Mouse (Mus musculus): ENCODE measurements around the gene Nme7. TPM values are rescaled to one million over a fixed set of nuclear protein-coding genes. Genes with fewer than 3 reads are reported as not detected.

Gene Nme7
- polyA plus RNA-seq, 1 experiment from 2014 or later: 33.1 TPM

DNA sequence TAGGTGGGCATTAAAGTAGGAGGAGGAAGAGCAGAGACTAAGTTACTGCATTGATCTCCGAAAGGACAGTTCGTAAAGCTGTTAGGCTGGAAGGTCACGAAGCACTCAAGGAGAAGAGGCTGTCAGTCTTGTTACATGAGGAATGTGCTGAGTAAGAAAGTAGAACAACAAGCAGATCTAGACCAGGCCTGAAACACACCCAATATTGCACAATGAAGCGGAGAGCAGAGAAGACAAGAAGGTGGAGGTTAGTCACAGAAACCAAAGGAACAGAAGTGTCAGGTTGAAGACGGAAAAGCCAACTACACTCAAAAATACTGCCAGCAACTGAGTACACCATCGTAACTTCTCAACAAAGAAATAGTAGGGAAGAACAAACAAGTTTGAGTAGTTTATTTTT, 9.8 kb upstream of the Nme7 start:
- WGBS: 95% methylated on average over 6 of the region's 6 CpGs
- no peak for ATAC-seq (ENCODE audit: low FRiP score)
- no peak overlapping the region for H3K9ac ChIP-seq (replicated peaks)
- no peaks in the 10 kb centered on the region for H3K27me3 ChIP-seq (replicated peaks)
- H3K9me3 ChIP-seq (replicated peaks): no peaks in the 10 kb centered on the region
- no peak overlapping the region for H3K4me2 ChIP-seq
- H3K4me1 ChIP-seq: no peaks in the 10 kb centered on the region
- no peak overlapping the region for H3K4me3 ChIP-seq (replicated peaks)
- no peak overlapping the region for H3K27ac ChIP-seq (replicated peaks)
- H3K36me3 ChIP-seq: peaks cover 68% of the 10 kb centered on the region

DNA sequence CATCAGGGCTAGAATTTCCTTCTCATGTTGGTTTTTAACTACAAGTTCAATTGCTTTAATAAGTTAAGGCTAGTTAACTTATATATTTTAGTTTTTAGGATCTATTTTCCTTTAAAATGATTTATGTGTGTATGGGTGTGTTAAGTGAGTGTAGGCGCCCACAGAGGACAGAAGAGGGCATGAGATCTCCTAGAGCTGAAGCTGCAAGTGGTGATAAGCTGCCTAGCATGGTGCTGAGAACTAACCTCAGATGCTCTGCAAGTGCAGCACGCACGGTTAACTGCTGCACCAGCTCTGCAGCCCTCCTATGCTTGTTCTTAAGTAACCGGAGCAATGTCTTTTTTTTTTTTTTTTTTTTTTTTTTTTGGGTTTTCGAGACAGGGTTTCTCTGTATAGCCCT, 7.4 kb upstream of the Nme7 start:
- H3K9ac ChIP-seq (replicated peaks): no peak overlapping the region
- no peak for ATAC-seq (ENCODE audit: low FRiP score)
- no peaks in the 10 kb centered on the region for H3K4me1 ChIP-seq
- no peak overlapping the region for H3K4me2 ChIP-seq
- no peaks in the 10 kb centered on the region for H3K27me3 ChIP-seq (replicated peaks)
- no peak overlapping the region for H3K27ac ChIP-seq (replicated peaks)
- WGBS: 96% methylated on average over 4 of the region's 5 CpGs
- H3K9me3 ChIP-seq (replicated peaks): no peaks in the 10 kb centered on the region
- peaks cover 72% of the 10 kb centered on the region for H3K36me3 ChIP-seq
- no peak overlapping the region for H3K4me3 ChIP-seq (replicated peaks)

DNA sequence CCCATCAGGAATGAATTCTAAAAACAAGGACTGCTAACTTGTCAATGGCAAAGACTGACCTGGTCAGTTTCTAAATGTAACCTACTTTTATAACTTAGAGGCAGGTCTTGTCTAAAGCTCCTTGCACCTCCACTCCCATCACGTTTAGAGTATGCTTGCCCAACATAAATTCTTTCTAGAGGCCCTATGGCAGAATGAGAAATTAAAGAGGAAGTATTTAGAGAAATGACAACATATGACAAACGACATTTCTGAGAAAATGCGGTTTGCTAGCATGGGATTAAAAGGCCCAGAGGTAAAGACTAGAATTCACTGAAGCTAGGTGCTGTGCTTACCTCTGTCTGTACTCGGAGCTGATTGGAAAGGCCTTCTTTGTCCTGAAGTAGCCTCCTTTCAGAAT, 2.0 kb upstream of the Nme7 start:
- WGBS: 94% methylated on average over 4 of the region's 4 CpGs
- ATAC-seq (ENCODE audit: low FRiP score): no peak
- H3K4me3 ChIP-seq (replicated peaks): no peak overlapping the region
- no peaks in the 10 kb centered on the region for H3K27me3 ChIP-seq (replicated peaks)
- H3K9me3 ChIP-seq (replicated peaks): no peaks in the 10 kb centered on the region
- no peak overlapping the region for H3K9ac ChIP-seq (replicated peaks)
- H3K4me1 ChIP-seq: peaks cover 19% of the 10 kb centered on the region
- no peak overlapping the region for H3K27ac ChIP-seq (replicated peaks)
- peaks cover 55% of the 10 kb centered on the region for H3K36me3 ChIP-seq
- no peak overlapping the region for H3K4me2 ChIP-seq

DNA sequence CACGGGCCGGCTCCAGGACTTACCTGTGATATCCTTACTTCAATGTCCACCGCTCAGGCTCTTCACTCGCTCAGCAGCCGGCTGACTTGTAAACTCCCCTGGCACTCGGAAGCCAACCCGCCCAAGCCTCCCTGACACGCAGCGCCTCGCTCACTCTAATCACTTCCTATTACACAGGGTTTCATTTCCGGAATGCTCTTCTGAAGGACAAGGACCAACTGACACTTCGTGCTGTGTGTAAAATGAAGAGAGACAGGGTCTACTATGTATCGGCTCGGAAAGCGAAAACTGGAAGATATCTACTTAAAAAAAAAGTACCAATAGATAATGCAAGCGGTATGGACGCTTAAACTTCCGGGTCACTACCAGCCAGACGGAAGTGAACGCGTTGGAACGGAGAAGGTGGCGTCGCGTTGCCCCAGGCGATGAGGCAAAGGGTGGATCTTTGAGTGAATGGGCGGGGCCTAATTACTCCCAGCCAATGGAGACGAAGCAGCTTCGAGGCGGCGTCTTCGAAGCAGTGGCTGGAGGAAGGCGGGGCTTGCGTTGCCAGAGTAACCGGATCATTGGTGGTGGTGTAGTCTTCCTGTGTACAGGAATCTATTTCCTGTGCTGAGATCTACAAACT, 3.3 kb downstream of the Nme7 start, which contains the start of gene Blzf1:
Gene Blzf1 (minus strand): TSS at position 366 of the 628 bp plus-strand sequence.
- peak; percentile 98 for ATAC-seq (ENCODE audit: low FRiP score)

DNA sequence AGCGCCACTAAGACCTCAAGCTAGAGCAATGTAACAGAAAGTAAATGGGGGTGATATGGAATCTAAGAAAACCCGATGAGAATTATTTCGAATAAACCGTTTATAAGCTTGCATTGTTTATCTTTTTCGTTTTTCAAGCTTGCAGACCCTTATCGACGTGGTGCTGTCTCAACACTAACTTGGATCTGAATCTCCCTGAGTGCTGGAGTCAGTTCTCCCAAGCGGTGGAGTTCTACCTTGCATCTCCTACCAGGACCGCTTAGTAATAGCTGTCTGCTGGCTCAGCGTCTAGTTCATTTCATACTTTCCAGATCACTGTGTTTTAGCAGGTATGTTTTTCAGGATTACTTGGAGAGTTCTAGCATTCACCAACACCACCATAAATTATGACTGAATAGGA, 4.0 kb downstream of the Nme7 start:
- Histone ChIP-seq H3K9ac (replicated peaks) (peak overlapping the region; percentile 63), H3K36me3 (peaks cover 16% of the 10 kb centered on the region), H3K9me3 (replicated peaks) (no peaks in the 10 kb centered on the region), H3K4me1 (peaks cover 31% of the 10 kb centered on the region), H3K4me2 (peak overlapping the region; percentile 89), H3K27ac (replicated peaks) (peak overlapping the region; percentile 76), H3K4me3 (replicated peaks) (peak overlapping the region; percentile 71), H3K27me3 (replicated peaks) (no peaks in the 10 kb centered on the region)
- WGBS: 12% methylated on average over 10 of the region's 10 CpGs
- ATAC-seq (ENCODE audit: low FRiP score): peak; percentile 25; the same call in 1 of the 2 replicates

More for the DNA sequence above, 3.3 kb downstream of the Nme7 start, which contains the start of gene Blzf1:
- H3K4me2 ChIP-seq: peak within 1 kb of the TSS; percentile 89
- peak within 1 kb of the TSS; percentile 71 for H3K4me3 ChIP-seq (replicated peaks)
- WGBS: under 1% methylated on average over 35 of the region's 35 CpGs
- H3K9me3 ChIP-seq (replicated peaks): no peaks in the 10 kb centered on the region
- no peaks in the 10 kb centered on the region for H3K27me3 ChIP-seq (replicated peaks)
- peak within 1 kb of the TSS; percentile 82 for H3K27ac ChIP-seq (replicated peaks)
- peak within 1 kb of the TSS; percentile 63 for H3K9ac ChIP-seq (replicated peaks)
- peaks cover 15% of the 10 kb centered on the region for H3K36me3 ChIP-seq
- peaks cover 31% of the 10 kb centered on the region for H3K4me1 ChIP-seq

DNA sequence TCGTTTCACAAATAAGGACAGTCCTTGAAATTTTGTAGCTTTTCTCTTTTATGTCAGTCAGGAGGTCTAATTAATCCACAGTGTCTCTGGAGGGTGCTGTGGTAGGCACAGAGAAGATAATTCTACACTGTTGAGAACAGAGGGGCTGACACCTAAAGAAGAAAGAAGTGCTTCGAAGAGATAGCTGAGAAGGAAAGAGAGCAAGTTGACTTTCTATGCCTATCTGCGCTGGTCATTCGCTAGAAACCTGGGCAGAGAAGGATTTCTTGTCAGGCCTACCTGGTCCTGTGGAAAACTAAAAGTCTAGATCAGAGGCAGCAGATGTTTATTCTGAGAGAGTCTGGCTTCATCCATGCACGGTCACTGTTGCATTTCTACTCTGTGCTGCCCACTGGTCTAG, 10.2 kb downstream of the Nme7 start:
- Histone ChIP-seq H3K4me2 (no peak overlapping the region), H3K27me3 (replicated peaks) (no peaks in the 10 kb centered on the region), H3K36me3 (peaks cover 16% of the 10 kb centered on the region), H3K9ac (replicated peaks) (no peak overlapping the region), H3K4me1 (peaks cover 4% of the 10 kb centered on the region; the same call in 1 of the 2 replicates), H3K4me3 (replicated peaks) (no peak overlapping the region), H3K27ac (replicated peaks) (no peak overlapping the region), H3K9me3 (replicated peaks) (no peaks in the 10 kb centered on the region)
- ATAC-seq (ENCODE audit: low FRiP score): no peak
- WGBS: 91% methylated on average over 5 of the region's 5 CpGs

DNA sequence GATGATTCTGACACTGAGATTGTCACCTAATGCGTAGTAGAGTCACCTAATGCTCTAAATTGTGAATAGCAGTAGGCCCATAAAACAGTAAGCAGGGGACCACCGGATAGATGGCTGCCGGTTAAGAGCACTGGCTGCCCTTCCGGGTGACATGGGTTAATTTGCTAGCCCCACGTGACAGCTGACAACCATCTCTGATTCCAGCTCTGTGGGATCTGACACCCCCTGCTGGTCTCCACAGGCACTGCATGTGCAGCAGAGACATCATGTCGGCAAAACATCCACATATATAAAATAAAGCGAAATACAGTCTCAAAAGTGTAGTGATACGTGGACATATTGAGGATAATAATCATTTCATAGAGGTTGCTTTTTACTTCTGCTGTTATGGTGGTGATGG, 11.3 kb downstream of the Nme7 start:
- Histone ChIP-seq H3K9me3 (replicated peaks) (no peaks in the 10 kb centered on the region), H3K36me3 (peaks cover 16% of the 10 kb centered on the region), H3K4me2 (no peak overlapping the region), H3K27ac (replicated peaks) (no peak overlapping the region), H3K4me3 (replicated peaks) (no peak overlapping the region), H3K4me1 (peaks cover 2% of the 10 kb centered on the region; the same call in 1 of the 2 replicates), H3K27me3 (replicated peaks) (no peaks in the 10 kb centered on the region), H3K9ac (replicated peaks) (no peak overlapping the region)
- WGBS: 76% methylated on average over 8 of the region's 8 CpGs
- ATAC-seq (ENCODE audit: low FRiP score): no peak

DNA sequence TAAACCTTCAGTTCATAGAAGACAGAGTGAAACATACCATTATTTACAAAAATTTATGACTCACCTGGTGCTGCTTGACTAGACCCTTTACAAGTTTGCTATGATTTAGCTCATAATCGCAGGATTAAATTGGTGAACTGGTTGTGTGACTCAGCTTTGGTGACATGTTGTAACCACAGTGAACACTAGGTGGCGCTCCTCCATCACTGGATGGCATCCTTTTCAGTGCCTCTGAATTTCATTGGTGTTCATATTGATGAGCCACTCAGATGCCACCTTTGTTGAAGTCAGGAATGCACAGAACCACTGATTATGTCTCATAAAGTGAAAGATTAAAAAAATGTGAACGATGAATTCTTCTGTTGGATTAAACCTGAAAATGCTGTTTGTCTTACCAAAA, 12.8 kb downstream of the Nme7 start:
- Histone ChIP-seq H3K27ac (replicated peaks) (no peak overlapping the region; the same call in 1 of the 2 replicates), H3K9ac (replicated peaks) (no peak overlapping the region), H3K4me2 (no peak overlapping the region), H3K27me3 (replicated peaks) (no peaks in the 10 kb centered on the region), H3K4me3 (replicated peaks) (no peak overlapping the region), H3K4me1 (peaks cover 5% of the 10 kb centered on the region; the same call in 1 of the 2 replicates), H3K36me3 (peaks cover 13% of the 10 kb centered on the region), H3K9me3 (replicated peaks) (no peaks in the 10 kb centered on the region)
- ATAC-seq (ENCODE audit: low FRiP score): peak; percentile 82
- WGBS: 33% methylated on average over 3 of the region's 3 CpGs

DNA sequence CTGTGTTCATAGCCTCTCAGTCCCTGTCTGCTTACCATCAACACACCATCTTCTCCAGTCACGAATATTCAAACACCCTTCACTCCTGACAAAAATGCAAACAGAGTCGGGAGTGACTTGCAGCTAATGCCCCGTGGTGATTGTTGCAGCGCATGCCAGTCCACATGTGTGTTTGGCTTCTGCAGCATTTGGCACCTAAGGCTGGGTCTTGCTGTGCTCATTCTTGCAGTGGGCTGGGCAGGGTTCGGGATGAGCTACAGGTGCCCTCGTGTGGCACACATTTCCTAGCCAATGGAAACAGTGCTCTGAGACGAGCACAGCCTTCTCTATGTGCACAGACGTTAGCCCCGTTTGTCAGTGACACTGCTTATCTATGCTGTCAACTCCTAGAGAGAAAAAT, 13.3 kb downstream of the Nme7 start:
- H3K27me3 ChIP-seq (replicated peaks): no peaks in the 10 kb centered on the region
- peak; percentile 27; the same call in 1 of the 2 replicates for ATAC-seq (ENCODE audit: low FRiP score)
- no peaks in the 10 kb centered on the region for H3K9me3 ChIP-seq (replicated peaks)
- no peak overlapping the region for H3K4me2 ChIP-seq
- H3K9ac ChIP-seq (replicated peaks): no peak overlapping the region
- WGBS: 81% methylated on average over 9 of the region's 9 CpGs
- H3K27ac ChIP-seq (replicated peaks): no peak overlapping the region; the same call in 1 of the 2 replicates
- H3K4me3 ChIP-seq (replicated peaks): no peak overlapping the region
- H3K36me3 ChIP-seq: peaks cover 12% of the 10 kb centered on the region
- H3K4me1 ChIP-seq: peaks cover 5% of the 10 kb centered on the region; the same call in 1 of the 2 replicates

DNA sequence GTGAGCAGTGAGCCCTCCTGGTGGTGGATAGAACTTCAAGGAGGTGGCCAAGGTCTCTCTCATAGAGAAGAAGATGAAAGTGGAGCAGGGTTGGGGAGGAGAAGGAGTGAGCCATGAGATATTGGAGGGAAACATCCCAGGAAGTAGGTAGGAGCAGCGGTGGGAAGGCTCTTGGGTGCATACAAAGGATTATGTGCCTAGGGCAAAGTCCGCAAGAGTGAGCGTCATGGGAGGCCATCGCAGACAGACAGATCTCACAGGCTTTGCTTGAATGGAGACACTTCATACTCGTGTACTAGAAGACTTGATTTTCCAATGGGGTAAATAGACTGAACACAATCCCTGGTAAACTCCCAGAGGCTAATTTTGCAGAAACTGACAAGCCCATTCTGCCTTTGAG, 14.6 kb downstream of the Nme7 start:
- no peak for ATAC-seq (ENCODE audit: low FRiP score)
- Histone ChIP-seq H3K36me3 (peaks cover 4% of the 10 kb centered on the region; the same call in 1 of the 2 replicates), H3K27me3 (replicated peaks) (no peaks in the 10 kb centered on the region), H3K4me1 (peaks cover 5% of the 10 kb centered on the region; the same call in 1 of the 2 replicates), H3K4me3 (replicated peaks) (no peak overlapping the region), H3K9me3 (replicated peaks) (no peaks in the 10 kb centered on the region), H3K9ac (replicated peaks) (no peak overlapping the region), H3K27ac (replicated peaks) (no peak overlapping the region), H3K4me2 (no peak overlapping the region)
- 94% methylated on average over 5 of the region's 5 CpGs for WGBS

DNA sequence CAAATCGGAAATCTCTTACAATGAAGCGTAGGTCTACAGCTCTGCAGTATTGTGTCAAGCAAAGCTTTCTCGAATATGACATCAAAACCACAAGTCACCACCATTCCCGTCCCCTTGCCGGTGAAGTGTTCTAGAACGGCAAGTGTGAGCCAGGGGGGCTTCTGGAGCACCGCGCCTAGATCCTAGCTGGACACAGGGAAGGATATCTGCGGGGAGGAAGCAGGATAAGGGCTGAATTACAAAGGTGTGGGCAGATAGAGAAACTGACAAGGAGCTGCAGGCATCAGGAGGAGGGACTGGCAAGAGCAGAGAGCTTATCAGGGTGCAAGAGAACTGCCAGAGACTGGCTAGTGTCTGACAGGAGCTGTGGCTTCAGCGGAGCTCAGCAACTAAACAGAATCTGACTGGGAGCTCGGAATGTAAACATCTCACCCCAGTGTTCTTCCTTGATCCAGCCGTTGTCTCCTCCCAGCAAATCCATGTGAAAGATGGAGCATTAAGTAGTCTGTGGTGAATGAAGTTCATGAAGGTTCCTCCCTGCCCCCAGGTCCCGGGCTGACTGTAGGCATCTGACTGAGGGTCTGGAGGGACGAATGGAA, 15.7 kb downstream of the Nme7 start:
- H3K27ac ChIP-seq (replicated peaks): no peak overlapping the region
- 81% methylated on average over 14 of the region's 14 CpGs for WGBS
- no peaks in the 10 kb centered on the region for H3K27me3 ChIP-seq (replicated peaks)
- no peak for ATAC-seq (ENCODE audit: low FRiP score)
- peaks cover 5% of the 10 kb centered on the region; the same call in 1 of the 2 replicates for H3K4me1 ChIP-seq
- H3K9me3 ChIP-seq (replicated peaks): no peaks in the 10 kb centered on the region
- no peak overlapping the region for H3K4me3 ChIP-seq (replicated peaks)
- no peaks in the 10 kb centered on the region; the same call in 1 of the 2 replicates for H3K36me3 ChIP-seq
- no peak overlapping the region for H3K9ac ChIP-seq (replicated peaks)
- H3K4me2 ChIP-seq: no peak overlapping the region

DNA sequence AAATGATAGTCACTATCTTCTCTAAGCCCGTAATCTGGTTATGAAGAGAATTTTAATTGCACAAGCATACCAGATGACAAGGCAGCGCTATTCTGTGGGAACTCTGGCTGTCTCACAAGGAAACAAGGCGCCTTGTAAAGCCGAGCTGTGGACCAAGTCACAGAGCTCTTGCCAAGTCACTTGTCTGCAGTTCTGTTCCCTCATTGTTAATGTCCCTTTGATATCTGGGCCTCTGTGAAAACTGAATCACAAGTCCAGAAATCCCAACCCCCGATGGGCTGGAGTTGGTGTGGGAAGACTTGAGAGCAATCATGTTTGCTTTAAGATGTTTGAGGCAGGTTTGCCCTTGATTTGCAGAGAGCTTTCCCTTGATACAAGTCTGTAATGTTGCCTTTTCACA, 16.8 kb downstream of the Nme7 start:
- Histone ChIP-seq H3K27ac (replicated peaks) (peak overlapping the region; percentile 30; the same call in 1 of the 2 replicates), H3K9ac (replicated peaks) (no peak overlapping the region), H3K4me1 (peaks cover 5% of the 10 kb centered on the region; the same call in 1 of the 2 replicates), H3K36me3 (no peaks in the 10 kb centered on the region), H3K4me2 (no peak overlapping the region), H3K27me3 (replicated peaks) (no peaks in the 10 kb centered on the region), H3K4me3 (replicated peaks) (no peak overlapping the region), H3K9me3 (replicated peaks) (no peaks in the 10 kb centered on the region)
- ATAC-seq (ENCODE audit: low FRiP score): no peak; the same call in 1 of the 2 replicates
- 67% methylated on average over 5 of the region's 5 CpGs for WGBS

All from neural tube, embryonic 15.5 days (tissue).